Mouse (Mus musculus) small intestine, adult 2 months (tissue): ENCODE measurements around the gene Gm5622.
"Not testable (repeated sequence)": the region's sequence is repeated elsewhere in the genome, so short reads cannot be mapped to it uniquely, and the experiment has no call there.

Source experiments
- CTCF ChIP-seq: fragments of 200-500 bp; IDR thresholded peaks from 2 replicates; pipeline ENCODE4 v1.5.1; 2012; ENCODE audit warnings: low read depth, mild to moderate bottlenecking, control low read depth, inconsistent platforms, low read length, moderate library complexity, mixed read lengths; ENCODE audit not compliant: insufficient replicate concordance, insufficient read length; ENCODE audit errors: extremely low read depth
- POLR2A ChIP-seq: fragments of 200-500 bp; IDR thresholded peaks from 2 replicates; pipeline ENCODE4 v1.6.1; 2012; ENCODE audit warnings: low read depth, mild to moderate bottlenecking, control low read depth, inconsistent platforms, low read length, moderate library complexity

DNA sequence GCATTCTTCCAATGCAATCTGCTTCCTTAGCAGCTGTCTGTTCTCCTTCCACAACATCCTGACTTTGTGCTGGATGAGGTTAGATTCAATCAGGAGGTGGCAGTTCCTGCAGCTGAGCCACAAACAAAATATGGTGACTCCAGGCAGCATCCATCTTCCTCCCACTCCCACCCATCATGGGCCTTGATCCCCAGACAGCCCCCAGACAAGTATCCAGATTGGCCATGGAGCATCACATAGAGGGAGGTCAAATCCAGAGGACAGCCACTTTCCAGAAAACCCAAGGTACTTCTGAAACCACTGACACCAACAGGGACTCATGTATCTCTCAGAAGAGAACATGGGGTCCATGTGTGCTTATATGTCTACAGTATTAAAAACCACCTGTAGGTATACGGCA lies 79.8 kb downstream of the Gm5622 start:
- not testable (repeated sequence) for TF ChIP-seq CTCF, POLR2A
